Mouse (Mus musculus): ENCODE measurements around the gene Olfr551. TPM values are rescaled to one million over a fixed set of nuclear protein-coding genes. Genes with fewer than 3 reads are reported as not detected.

Gene Olfr551
- polyA plus RNA-seq, 1 experiment from 2014 or later: not detected

Other genes with a start within 250 kb of the Olfr551 start
- gene Rrm1, start 150.2 kb downstream of the Olfr551 start, polyA plus RNA-seq (2014; fragmentation: Nextera tagmentation; extraction: Ambion mirVana): 35.3 and 37.6 TPM in 2 replicates
- 0.80 and 1.3 TPM in 2 replicates for gene Olfr543, start 110.2 kb downstream of the Olfr551 start, polyA plus RNA-seq (2014; fragmentation: Nextera tagmentation; extraction: Ambion mirVana)
- 0.12 and 0.21 TPM in 2 replicates for gene Olfr544, start 103.6 kb downstream of the Olfr551 start, polyA plus RNA-seq (2014; fragmentation: Nextera tagmentation; extraction: Ambion mirVana)
- gene Olfr545, start 92.3 kb downstream of the Olfr551 start, polyA plus RNA-seq (2014; fragmentation: Nextera tagmentation; extraction: Ambion mirVana): 0.19 and 0.37 TPM in 2 replicates
- not detected in 2 replicates for gene Olfr547, start 57.1 kb downstream of the Olfr551 start, polyA plus RNA-seq (2014; fragmentation: Nextera tagmentation; extraction: Ambion mirVana)
- not detected in 2 replicates for gene Olfr548-ps1, start 51.0 kb downstream of the Olfr551 start, polyA plus RNA-seq (2014; fragmentation: Nextera tagmentation; extraction: Ambion mirVana)
- gene Olfr549, start 42.0 kb downstream of the Olfr551 start, polyA plus RNA-seq (2014; fragmentation: Nextera tagmentation; extraction: Ambion mirVana): not detected in 2 replicates
- 0.11 and 0.58 TPM in 2 replicates for gene Trim21, start 26.4 kb downstream of the Olfr551 start, polyA plus RNA-seq (2014; fragmentation: Nextera tagmentation; extraction: Ambion mirVana)
- not detected in 2 replicates for gene Olfr550, start 20.4 kb downstream of the Olfr551 start, polyA plus RNA-seq (2014; fragmentation: Nextera tagmentation; extraction: Ambion mirVana)
- not detected in 2 replicates for gene Olfr552, start 5.9 kb upstream of the Olfr551 start, polyA plus RNA-seq (2014; fragmentation: Nextera tagmentation; extraction: Ambion mirVana)
- gene Olfr553, start 26.3 kb upstream of the Olfr551 start, polyA plus RNA-seq (2014; fragmentation: Nextera tagmentation; extraction: Ambion mirVana): not detected in 2 replicates
- gene Olfr554, start 46.5 kb upstream of the Olfr551 start, polyA plus RNA-seq (2014; fragmentation: Nextera tagmentation; extraction: Ambion mirVana): not detected in 2 replicates
- gene Olfr555, start 66.9 kb upstream of the Olfr551 start, polyA plus RNA-seq (2014; fragmentation: Nextera tagmentation; extraction: Ambion mirVana): not detected in 2 replicates
- gene Olfr556, start 73.0 kb upstream of the Olfr551 start, polyA plus RNA-seq (2014; fragmentation: Nextera tagmentation; extraction: Ambion mirVana): not detected in 2 replicates
- gene Trim68, start 95.4 kb upstream of the Olfr551 start, polyA plus RNA-seq (2014; fragmentation: Nextera tagmentation; extraction: Ambion mirVana): 8.0 and 8.7 TPM in 2 replicates
- gene Olfr557, start 104.0 kb upstream of the Olfr551 start, polyA plus RNA-seq (2014; fragmentation: Nextera tagmentation; extraction: Ambion mirVana): not detected in 2 replicates
- 0.12 and 0.36 TPM in 2 replicates for gene Olfr558, start 110.3 kb upstream of the Olfr551 start, polyA plus RNA-seq (2014; fragmentation: Nextera tagmentation; extraction: Ambion mirVana)
- gene Olfr33, start 127.2 kb upstream of the Olfr551 start, polyA plus RNA-seq (2014; fragmentation: Nextera tagmentation; extraction: Ambion mirVana): not detected in 2 replicates
- gene Olfr559, start 135.6 kb upstream of the Olfr551 start, polyA plus RNA-seq (2014; fragmentation: Nextera tagmentation; extraction: Ambion mirVana): not detected in 2 replicates
- not detected in 2 replicates for gene Olfr560, start 167.5 kb upstream of the Olfr551 start, polyA plus RNA-seq (2014; fragmentation: Nextera tagmentation; extraction: Ambion mirVana)
- gene Olfr78, start 167.6 kb upstream of the Olfr551 start, polyA plus RNA-seq (2014; fragmentation: Nextera tagmentation; extraction: Ambion mirVana): 0.19 TPM in 1 of 2 replicates, not detected in the other
- gene Olfr561, start 179.3 kb upstream of the Olfr551 start, polyA plus RNA-seq (2014; fragmentation: Nextera tagmentation; extraction: Ambion mirVana): not detected in 2 replicates
- not detected in 2 replicates for gene Olfr564, start 211.6 kb upstream of the Olfr551 start, polyA plus RNA-seq (2014; fragmentation: Nextera tagmentation; extraction: Ambion mirVana)

Data from neural tube, embryonic 14.5 days (tissue).